Mouse (Mus musculus) inflammation-experienced regulatory T-cells, adult 6 months (primary cell): ENCODE measurements around the gene Ceacam20. TPM values are rescaled to one million over a fixed set of nuclear protein-coding genes. Genes with fewer than 3 reads are reported as not detected.
A peak's percentile ranks its signal among the peaks of the same experiment; 100 is the strongest.
"Not testable (repeated sequence)": the region's sequence is repeated elsewhere in the genome, so short reads cannot be mapped to it uniquely, and the experiment has no call there.

Source experiments
- ATAC-seq: one replicate; pipeline ENCODE4 v1.8.0; 2017
- polyA plus RNA-seq, 3 experiments: library from polyadenylated mRNA; unstranded; fragments of 100-300 nt; shearing (Covaris generic); gene quantifications; one replicate each; pipeline ENCODE4 v1.2.1; 2017

Ceacam20 gene
- polyA plus RNA-seq, 3 experiments from 2014 or later = 1.1 TPM; not detected in 2

DNA sequence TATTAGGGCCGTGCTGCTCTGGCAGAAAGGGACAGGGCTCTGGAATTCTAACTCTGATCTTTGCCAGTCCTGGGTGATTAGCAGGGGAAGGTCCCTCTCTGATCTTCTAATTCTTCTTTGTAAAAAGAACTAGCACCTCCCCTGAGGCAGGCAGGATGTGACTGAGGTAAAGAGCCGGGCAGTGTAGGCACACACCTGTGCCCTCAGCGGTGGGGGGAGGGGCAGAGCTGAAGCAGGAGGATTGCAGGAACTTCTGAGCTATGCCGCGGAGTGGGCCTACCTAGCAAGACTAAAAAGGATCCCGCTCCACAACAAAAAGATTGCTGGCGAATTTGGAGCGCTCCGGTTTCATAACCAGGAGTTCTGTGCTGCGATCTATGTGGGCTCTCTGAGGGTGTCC, 15.2 kb upstream of the Ceacam20 start:
- ATAC-seq = peak; percentile 17

GRCm38 (mm10) chr7:19950589-19950988, 14.6 kb upstream of the Ceacam20 start, which contains the start of gene Igsf23:
TSS of gene Igsf23 (minus strand) at chr7:19950756.
- no peak for ATAC-seq

GRCm38 (mm10) chr7:19952320-19952986, 12.8 kb upstream of the Ceacam20 start:
- no peak for ATAC-seq

- no peak for ATAC-seq
Measured at GRCm38 (mm10) chr7:19953054-19953453, 12.2 kb upstream of the Ceacam20 start.

GRCm38 (mm10) chr7:19955861-19956260, 9.4 kb upstream of the Ceacam20 start:
- no peak for ATAC-seq

DNA sequence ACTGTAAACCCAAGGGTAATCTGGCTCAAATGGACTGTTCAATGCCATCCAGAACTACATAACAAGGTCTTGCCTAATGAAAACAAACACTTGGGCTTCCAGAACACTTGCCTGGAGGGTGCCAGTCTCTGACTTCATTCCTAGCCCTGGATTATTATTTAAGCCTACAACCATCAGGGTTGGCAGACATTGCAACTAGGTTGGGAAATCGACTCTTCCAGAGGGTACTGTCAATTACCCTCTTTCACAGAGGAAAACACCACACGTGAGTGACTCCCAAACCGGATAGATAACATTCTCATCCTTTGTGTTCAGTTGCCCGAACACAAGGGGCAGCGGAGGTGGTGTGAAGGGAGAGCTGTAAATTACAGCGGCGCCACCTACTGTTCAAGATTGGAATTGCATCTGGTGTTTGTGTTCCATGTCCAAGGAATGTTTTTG, 8.9 kb upstream of the Ceacam20 start:
- ATAC-seq = peak; percentile 74

GRCm38 (mm10) chr7:19962423-19962822, 2.8 kb upstream of the Ceacam20 start:
- no peak for ATAC-seq

DNA sequence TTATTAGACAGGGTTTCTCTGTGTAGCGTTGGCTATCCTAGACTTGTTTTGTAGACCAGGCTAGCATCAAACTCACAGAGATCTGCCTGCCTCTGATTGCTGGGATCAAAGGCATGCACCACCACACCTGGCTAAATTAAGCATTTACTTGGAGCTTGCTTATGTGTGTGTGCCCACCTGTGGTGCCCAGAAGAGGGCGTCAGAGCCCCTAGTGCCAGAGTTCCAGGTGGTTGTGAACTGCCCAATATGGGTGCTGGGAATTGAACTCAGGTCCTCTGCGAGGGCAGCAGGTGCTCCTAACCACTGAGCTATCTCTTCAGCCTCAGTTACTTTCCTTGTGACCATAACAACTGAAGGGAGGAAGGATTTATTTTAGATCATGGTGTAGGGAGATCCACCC, 3.9 kb downstream of the Ceacam20 start:
- ATAC-seq = no peak

DNA sequence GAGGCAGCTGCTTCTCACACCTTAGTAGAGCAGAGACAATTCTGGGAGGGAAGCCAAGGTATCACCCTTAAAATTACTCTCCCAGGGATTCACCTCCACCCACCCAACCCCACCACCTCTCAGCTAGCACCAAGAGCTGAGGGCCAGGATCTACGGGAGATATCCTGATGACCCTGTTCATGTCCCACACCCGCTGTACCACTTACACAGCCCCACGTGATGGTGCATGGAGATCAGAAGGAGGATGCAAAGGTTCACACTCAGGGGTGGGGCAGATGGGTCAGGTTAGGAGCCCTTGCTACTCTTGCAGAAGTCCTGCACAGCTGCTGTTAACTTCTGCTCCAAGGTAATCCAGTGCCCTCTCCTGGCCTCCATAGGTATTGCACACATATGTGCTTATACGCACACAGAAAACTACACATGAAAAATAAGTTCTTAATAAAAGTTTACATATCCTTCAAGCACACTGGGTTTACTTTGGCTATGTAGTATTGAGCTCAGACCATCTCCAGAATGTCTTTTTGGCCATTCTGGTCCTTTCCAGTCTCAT, 4.4 kb downstream of the Ceacam20 start:
- ATAC-seq = no peak

GRCm38 (mm10) chr7:19970196-19970595, 5.0 kb downstream of the Ceacam20 start:
- no peak for ATAC-seq

DNA sequence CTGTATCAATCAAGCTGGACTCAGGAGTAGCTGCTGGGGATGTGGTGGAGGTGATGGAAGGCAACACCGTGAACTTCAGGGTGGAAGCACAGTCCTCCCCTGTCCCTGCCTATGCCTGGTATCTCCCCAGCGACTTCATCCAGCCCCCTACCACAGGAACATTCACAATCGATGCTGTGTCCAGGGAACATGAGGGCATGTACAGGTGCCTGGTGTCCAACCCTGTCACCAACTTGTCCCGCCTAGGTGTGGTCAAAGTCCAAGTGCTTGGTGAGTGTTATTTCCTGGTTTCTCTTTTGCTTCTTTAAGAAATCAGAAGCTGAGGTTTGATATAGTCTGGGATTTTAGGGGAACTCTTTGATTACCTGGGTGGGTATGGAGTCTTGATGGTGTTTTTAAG, 6.3 kb downstream of the Ceacam20 start:
- ATAC-seq = no peak

GRCm38 (mm10) chr7:19991165-19991564, 26.0 kb downstream of the Ceacam20 start, which contains the start of gene Nlrp9b:
TSS of gene Nlrp9b (plus strand) at chr7:19991465.
- not testable (repeated sequence) for ATAC-seq

- ATAC-seq = not testable (repeated sequence)
Measured at GRCm38 (mm10) chr7:19996721-19997120, 31.5 kb downstream of the Ceacam20 start.

DNA sequence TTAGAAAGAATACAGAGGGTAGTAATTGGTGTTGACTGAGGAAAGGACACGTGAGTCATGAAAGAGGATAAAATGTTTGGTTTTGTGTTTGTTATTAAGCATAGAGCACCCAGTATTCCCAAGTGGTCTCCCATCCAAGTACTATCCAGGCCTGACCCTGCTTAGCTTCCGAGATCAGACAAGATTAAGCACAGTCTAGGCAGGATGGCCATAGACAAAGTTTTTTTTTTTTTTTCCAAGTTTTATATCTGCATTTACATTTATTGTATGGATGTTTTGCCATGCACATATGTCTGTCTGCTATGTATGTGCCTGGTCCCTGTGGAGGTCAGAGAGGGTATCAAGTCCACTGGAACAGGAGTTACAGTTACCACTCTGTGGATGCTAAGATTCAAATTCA, 44.8 kb downstream of the Ceacam20 start:
- ATAC-seq = no peak

Other genes with a start within 250 kb of the Ceacam20 start
- gene Tomm40, start 250.0 kb upstream of the Ceacam20 start, polyA plus RNA-seq = 10 to 100 TPM in 1 of 3 experiments, 1 to 10 TPM in 2; 7.3 to 10.5 (median 8.0) TPM
- 1 to 10 TPM in 1 of 3 experiments, under 1 TPM in 1, not detected in 1; 0.13 to 1.0 TPM for gene Nectin2, start 214.9 kb upstream of the Ceacam20 start, polyA plus RNA-seq
- gene Bcam, start 194.4 kb upstream of the Ceacam20 start, polyA plus RNA-seq = 1 to 10 TPM; 1.1 to 2.3 (median 1.2) TPM
- gene Cblc, start 168.6 kb upstream of the Ceacam20 start, polyA plus RNA-seq = under 1 TPM in 1 of 3 experiments, not detected in 2; 0.68 TPM
- gene Bcl3, start 142.6 kb upstream of the Ceacam20 start, polyA plus RNA-seq = 10 to 100 TPM; 13.6 to 19.9 (median 18.5) TPM
- gene Gm19345, start 113.4 kb upstream of the Ceacam20 start, polyA plus RNA-seq = not detected
- gene Ceacam16, start 104.1 kb upstream of the Ceacam20 start, polyA plus RNA-seq = under 1 TPM in 2 of 3 experiments, not detected in 1; 0.55 to 0.59 TPM
- not detected for gene Ceacam19, start 77.4 kb upstream of the Ceacam20 start, polyA plus RNA-seq
- 10 to 100 TPM; 14.2 to 23.8 (median 19.6) TPM for gene Pvr, start 44.3 kb upstream of the Ceacam20 start, polyA plus RNA-seq
- 1 to 10 TPM; 3.3 to 8.4 (median 5.5) TPM for gene Igsf23, start 14.7 kb upstream of the Ceacam20 start, polyA plus RNA-seq
- not detected for gene Nlrp9b, start 26.1 kb downstream of the Ceacam20 start, polyA plus RNA-seq
- gene Vmn1r91, start 134.3 kb downstream of the Ceacam20 start, polyA plus RNA-seq = not detected
- not detected for gene Gm16442, start 157.2 kb downstream of the Ceacam20 start, polyA plus RNA-seq
- not detected for gene Vmn1r93, start 173.7 kb downstream of the Ceacam20 start, polyA plus RNA-seq
- gene Vmn1r94, start 203.0 kb downstream of the Ceacam20 start, polyA plus RNA-seq = not detected
- not detected for gene Vmn1r95, start 228.3 kb downstream of the Ceacam20 start, polyA plus RNA-seq
- not detected for gene Gm6164, start 240.2 kb downstream of the Ceacam20 start, polyA plus RNA-seq